Mouse (Mus musculus): ENCODE data around the gene Ttc21b. TPM values are rescaled to one million over a fixed set of nuclear protein-coding genes. Genes with fewer than 3 reads are reported as not detected.

Ttc21b gene
- polyA plus RNA-seq, 1 experiment from 2014 or later, result 20.1 TPM

DNA sequence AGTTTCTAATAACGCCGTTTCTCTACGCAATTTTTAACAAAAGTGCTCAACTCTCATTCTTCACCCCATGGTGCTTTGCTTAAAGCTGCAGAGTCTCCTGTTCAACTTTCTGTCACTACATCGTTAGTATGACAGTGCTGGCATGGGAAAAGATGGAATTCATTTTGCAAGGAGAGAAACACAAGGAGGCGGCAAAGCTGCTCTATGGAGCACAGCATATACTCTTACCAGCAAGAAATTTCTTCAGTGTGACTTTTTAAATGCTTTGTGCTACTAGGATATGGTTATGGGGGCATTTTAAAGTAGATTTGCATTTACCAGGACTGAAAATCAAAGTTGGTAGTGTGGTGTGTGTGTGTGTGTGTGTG, 77.6 kb downstream of the Ttc21b start:
- no peaks in the 10 kb centered on the region for H3K4me1 ChIP-seq (ENCODE audit: control insufficient read depth, insufficient read depth, low read length)
- no peak overlapping the region for H3K27ac ChIP-seq (ENCODE audit: low read depth, low read length)
- no peaks in the 10 kb centered on the region for H3K27me3 ChIP-seq (ENCODE audit: control insufficient read depth, insufficient read depth, low read length)
- H3K36me3 ChIP-seq (ENCODE audit: control insufficient read depth, insufficient read depth, low read length), result no peaks in the 10 kb centered on the region
- 85% methylated on average over 5 of the region's 5 CpGs for WGBS
- H3K9me3 ChIP-seq (ENCODE audit: control insufficient read depth, low read length), result no peaks in the 10 kb centered on the region
- H3K9ac ChIP-seq (ENCODE audit: low read depth, low read length), result no peak overlapping the region
- ATAC-seq (ENCODE audit: low FRiP score, low TSS enrichment), result no peak
- H3K4me2 ChIP-seq (replicated peaks; ENCODE audit: low read depth, low read length), result no peak overlapping the region
- H3K4me3 ChIP-seq (ENCODE audit: low read length), result no peak overlapping the region

GRCm38 (mm10) chr2:66177886-66178847, 78.2 kb downstream of the Ttc21b start:
- no peaks in the 10 kb centered on the region for H3K4me1 ChIP-seq (ENCODE audit: control insufficient read depth, insufficient read depth, low read length)
- no peaks in the 10 kb centered on the region for H3K27me3 ChIP-seq (ENCODE audit: control insufficient read depth, insufficient read depth, low read length)
- H3K9me3 ChIP-seq (ENCODE audit: control insufficient read depth, low read length), result no peaks in the 10 kb centered on the region
- H3K27ac ChIP-seq (ENCODE audit: low read depth, low read length), result no peak overlapping the region
- WGBS, result 73% methylated on average over 9 of the region's 9 CpGs
- no peak for ATAC-seq (ENCODE audit: low FRiP score, low TSS enrichment)
- no peak overlapping the region for H3K4me3 ChIP-seq (ENCODE audit: low read length)
- no peak overlapping the region for H3K9ac ChIP-seq (ENCODE audit: low read depth, low read length)
- H3K4me2 ChIP-seq (replicated peaks; ENCODE audit: low read depth, low read length), result no peak overlapping the region
- no peaks in the 10 kb centered on the region for H3K36me3 ChIP-seq (ENCODE audit: control insufficient read depth, insufficient read depth, low read length)

DNA sequence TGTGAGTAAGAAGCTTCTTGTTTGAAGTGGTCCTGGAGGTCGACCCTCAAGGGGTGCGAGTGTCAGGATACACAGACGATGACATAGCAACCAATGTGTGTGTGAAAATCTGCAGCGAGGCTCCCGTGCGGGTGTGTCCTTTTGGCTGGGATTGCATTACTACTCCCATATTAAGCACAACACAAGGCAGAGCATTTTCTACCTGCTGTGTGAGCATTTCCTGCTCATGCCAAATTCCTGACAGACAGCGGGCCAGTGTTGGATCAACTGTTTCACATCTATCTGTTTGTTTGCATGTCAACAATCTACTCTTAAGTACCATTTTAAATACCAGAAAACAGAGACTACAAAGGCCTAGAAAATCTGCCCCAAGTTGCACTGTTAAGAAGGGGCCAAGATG, 79.4 kb downstream of the Ttc21b start:
- Histone ChIP-seq H3K27ac (ENCODE audit: low read depth, low read length) (no peak overlapping the region), H3K36me3 (ENCODE audit: control insufficient read depth, insufficient read depth, low read length) (no peaks in the 10 kb centered on the region), H3K4me3 (ENCODE audit: low read length) (no peak overlapping the region), H3K27me3 (ENCODE audit: control insufficient read depth, insufficient read depth, low read length) (no peaks in the 10 kb centered on the region), H3K4me2 (replicated peaks; ENCODE audit: low read depth, low read length) (no peak overlapping the region), H3K9me3 (ENCODE audit: control insufficient read depth, low read length) (no peaks in the 10 kb centered on the region), H3K4me1 (ENCODE audit: control insufficient read depth, insufficient read depth, low read length) (no peaks in the 10 kb centered on the region), H3K9ac (ENCODE audit: low read depth, low read length) (no peak overlapping the region)
- ATAC-seq (ENCODE audit: low FRiP score, low TSS enrichment), result no peak
- 66% methylated on average over 7 of the region's 7 CpGs for WGBS

- no peak overlapping the region for H3K9ac ChIP-seq (ENCODE audit: low read depth, low read length)
- H3K27ac ChIP-seq (ENCODE audit: low read depth, low read length), result no peak overlapping the region
- 83% methylated on average over 5 of the region's 5 CpGs for WGBS
- no peaks in the 10 kb centered on the region for H3K36me3 ChIP-seq (ENCODE audit: control insufficient read depth, insufficient read depth, low read length)
- H3K4me3 ChIP-seq (ENCODE audit: low read length), result no peak overlapping the region
- H3K27me3 ChIP-seq (ENCODE audit: control insufficient read depth, insufficient read depth, low read length), result no peaks in the 10 kb centered on the region
- no peaks in the 10 kb centered on the region for H3K9me3 ChIP-seq (ENCODE audit: control insufficient read depth, low read length)
- no peak for ATAC-seq (ENCODE audit: low FRiP score, low TSS enrichment)
- H3K4me2 ChIP-seq (replicated peaks; ENCODE audit: low read depth, low read length), result no peak overlapping the region
- H3K4me1 ChIP-seq (ENCODE audit: control insufficient read depth, insufficient read depth, low read length), result no peaks in the 10 kb centered on the region
Observed at GRCm38 (mm10) chr2:66173134-66173533, 83.3 kb downstream of the Ttc21b start.

GRCm38 (mm10) chr2:66171643-66172042, 84.8 kb downstream of the Ttc21b start:
- Histone ChIP-seq H3K27ac (ENCODE audit: low read depth, low read length) (no peak overlapping the region), H3K4me3 (ENCODE audit: low read length) (no peak overlapping the region), H3K4me2 (replicated peaks; ENCODE audit: low read depth, low read length) (peak overlapping the region; percentile 33; the same call in 1 of the 2 replicates), H3K9ac (ENCODE audit: low read depth, low read length) (no peak overlapping the region), H3K4me1 (ENCODE audit: control insufficient read depth, insufficient read depth, low read length) (no peaks in the 10 kb centered on the region), H3K36me3 (ENCODE audit: control insufficient read depth, insufficient read depth, low read length) (no peaks in the 10 kb centered on the region), H3K27me3 (ENCODE audit: control insufficient read depth, insufficient read depth, low read length) (no peaks in the 10 kb centered on the region), H3K9me3 (ENCODE audit: control insufficient read depth, low read length) (no peaks in the 10 kb centered on the region)
- WGBS, result 36% methylated on average over 3 of the region's 3 CpGs
- peak; percentile 89 for ATAC-seq (ENCODE audit: low FRiP score, low TSS enrichment)

GRCm38 (mm10) chr2:66170721-66171120, 85.7 kb downstream of the Ttc21b start:
- Histone ChIP-seq H3K4me3 (ENCODE audit: low read length) (no peak overlapping the region), H3K9me3 (ENCODE audit: control insufficient read depth, low read length) (no peaks in the 10 kb centered on the region), H3K9ac (ENCODE audit: low read depth, low read length) (no peak overlapping the region), H3K36me3 (ENCODE audit: control insufficient read depth, insufficient read depth, low read length) (no peaks in the 10 kb centered on the region), H3K27me3 (ENCODE audit: control insufficient read depth, insufficient read depth, low read length) (no peaks in the 10 kb centered on the region), H3K4me2 (replicated peaks; ENCODE audit: low read depth, low read length) (no peak overlapping the region), H3K27ac (ENCODE audit: low read depth, low read length) (no peak overlapping the region), H3K4me1 (ENCODE audit: control insufficient read depth, insufficient read depth, low read length) (no peaks in the 10 kb centered on the region)
- ATAC-seq (ENCODE audit: low FRiP score, low TSS enrichment), result no peak
- 49% methylated on average over 11 of the region's 11 CpGs for WGBS

- Histone ChIP-seq H3K4me2 (replicated peaks; ENCODE audit: low read depth, low read length) (no peak overlapping the region), H3K4me3 (ENCODE audit: low read length) (no peak overlapping the region), H3K4me1 (ENCODE audit: control insufficient read depth, insufficient read depth, low read length) (no peaks in the 10 kb centered on the region), H3K27me3 (ENCODE audit: control insufficient read depth, insufficient read depth, low read length) (no peaks in the 10 kb centered on the region), H3K36me3 (ENCODE audit: control insufficient read depth, insufficient read depth, low read length) (no peaks in the 10 kb centered on the region), H3K27ac (ENCODE audit: low read depth, low read length) (no peak overlapping the region), H3K9ac (ENCODE audit: low read depth, low read length) (no peak overlapping the region), H3K9me3 (ENCODE audit: control insufficient read depth, low read length) (no peaks in the 10 kb centered on the region)
- no peak for ATAC-seq (ENCODE audit: low FRiP score, low TSS enrichment)
- WGBS, result 93% methylated on average over 8 of the region's 8 CpGs
Observed at GRCm38 (mm10) chr2:66165025-66165424, 91.4 kb downstream of the Ttc21b start.

DNA sequence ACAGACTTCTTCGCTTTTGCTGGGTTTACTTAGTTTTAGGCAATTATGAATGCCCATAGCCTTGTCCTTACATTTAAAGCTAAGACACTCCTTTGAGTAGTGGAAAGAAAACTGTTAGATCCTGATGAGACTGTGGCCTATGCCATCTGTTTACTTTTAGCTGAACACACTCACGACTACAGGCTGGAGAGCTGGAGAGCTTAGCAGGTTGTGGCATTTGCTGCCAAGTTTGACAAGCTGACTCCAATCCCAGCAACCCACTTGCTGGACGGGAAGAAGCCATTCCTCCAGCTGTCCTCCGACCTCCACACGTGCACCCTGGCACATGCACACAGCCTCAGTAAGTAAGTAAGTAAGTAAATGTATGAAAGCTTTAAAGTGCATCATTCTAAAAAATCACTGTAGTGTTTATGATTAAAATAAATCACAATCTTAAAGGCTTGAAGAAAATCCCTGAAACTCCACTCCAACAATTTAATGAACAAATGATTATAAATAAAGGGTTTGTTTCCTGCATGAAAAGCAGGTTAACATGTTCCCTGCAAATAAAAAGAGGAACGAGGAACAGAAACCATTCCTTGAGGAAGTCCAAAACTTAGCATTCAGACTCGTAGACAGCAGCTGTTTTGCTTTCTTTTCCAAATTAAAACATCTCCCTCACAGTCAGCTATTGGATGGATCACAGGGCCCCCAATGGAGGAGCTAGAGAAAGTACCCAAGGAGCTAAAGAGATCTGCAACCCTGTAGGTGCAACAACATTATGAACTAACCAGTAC, 98.1 kb downstream of the Ttc21b start:
- H3K4me2 ChIP-seq (replicated peaks; ENCODE audit: low read depth, low read length), result no peak overlapping the region
- H3K27me3 ChIP-seq (ENCODE audit: control insufficient read depth, insufficient read depth, low read length), result no peaks in the 10 kb centered on the region
- no peaks in the 10 kb centered on the region for H3K9me3 ChIP-seq (ENCODE audit: control insufficient read depth, low read length)
- H3K4me1 ChIP-seq (ENCODE audit: control insufficient read depth, insufficient read depth, low read length), result no peaks in the 10 kb centered on the region
- no peaks in the 10 kb centered on the region for H3K36me3 ChIP-seq (ENCODE audit: control insufficient read depth, insufficient read depth, low read length)
- ATAC-seq (ENCODE audit: low FRiP score, low TSS enrichment), result no peak
- no peak overlapping the region for H3K4me3 ChIP-seq (ENCODE audit: low read length)
- WGBS, result 66% methylated on average over 7 of the region's 7 CpGs
- no peak overlapping the region for H3K27ac ChIP-seq (ENCODE audit: low read depth, low read length)
- H3K9ac ChIP-seq (ENCODE audit: low read depth, low read length), result no peak overlapping the region

GRCm38 (mm10) chr2:66151436-66151835, 105.0 kb downstream of the Ttc21b start:
- no peaks in the 10 kb centered on the region for H3K27me3 ChIP-seq (ENCODE audit: control insufficient read depth, insufficient read depth, low read length)
- no peaks in the 10 kb centered on the region for H3K9me3 ChIP-seq (ENCODE audit: control insufficient read depth, low read length)
- WGBS, result 71% methylated on average over 2 of the region's 2 CpGs
- H3K4me3 ChIP-seq (ENCODE audit: low read length), result no peak overlapping the region
- H3K36me3 ChIP-seq (ENCODE audit: control insufficient read depth, insufficient read depth, low read length), result no peaks in the 10 kb centered on the region
- H3K27ac ChIP-seq (ENCODE audit: low read depth, low read length), result no peak overlapping the region
- no peaks in the 10 kb centered on the region for H3K4me1 ChIP-seq (ENCODE audit: control insufficient read depth, insufficient read depth, low read length)
- H3K9ac ChIP-seq (ENCODE audit: low read depth, low read length), result no peak overlapping the region
- ATAC-seq (ENCODE audit: low FRiP score, low TSS enrichment), result no peak
- no peak overlapping the region for H3K4me2 ChIP-seq (replicated peaks; ENCODE audit: low read depth, low read length)
